Mouse (Mus musculus) liver, postnatal 0 days (tissue): ENCODE results near the gene Foxb2.

Source experiments
- CTCF ChIP-seq: sonication (generic); IDR thresholded peaks from 2 replicates; pipeline ENCODE4 v1.5.1; 2016; ENCODE audit warnings: antibody characterized with exemption, low read depth
- EP300 ChIP-seq: IDR thresholded peaks from 2 replicates; pipeline ENCODE4 v1.6.1; 2016; ENCODE audit warnings: antibody characterized with exemption, low read depth, mild to moderate bottlenecking

- no peak for TF ChIP-seq CTCF
- no peak for TF ChIP-seq EP300
Measured at GRCm38 (mm10) chr19:16911507-16911906, 37.9 kb upstream of the Foxb2 start.
